Mouse (Mus musculus): Measurements from ENCODE around the gene Gda.

The Gda gene

DNA sequence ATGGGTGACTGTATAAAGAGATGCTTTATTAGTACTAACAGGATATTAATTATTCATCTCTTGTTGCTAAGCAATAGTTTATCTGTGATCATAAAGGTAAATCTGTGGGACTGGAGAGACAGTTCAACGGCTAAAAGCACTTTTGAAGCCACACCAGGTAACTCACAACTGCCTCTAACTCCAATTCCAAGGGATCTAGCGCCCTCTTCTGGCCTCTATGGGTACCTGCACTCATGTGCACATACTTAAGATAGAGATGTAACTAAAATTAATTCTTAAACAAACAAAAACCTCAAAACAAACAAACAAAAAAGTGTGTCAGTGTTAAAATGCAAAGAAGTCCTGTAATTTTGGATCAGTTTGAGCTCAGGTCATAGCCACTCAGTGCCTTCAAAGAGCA is 101.9 kb downstream of the Gda start:
- no peak for DNase-seq

GRCm38 (mm10) chr19:21370782-21371181 is 102.5 kb downstream of the Gda start:
- no peak for DNase-seq

- no peak for DNase-seq
These were observed 104.1 kb downstream of the Gda start for GRCm38 (mm10) chr19:21369175-21369574.

DNA sequence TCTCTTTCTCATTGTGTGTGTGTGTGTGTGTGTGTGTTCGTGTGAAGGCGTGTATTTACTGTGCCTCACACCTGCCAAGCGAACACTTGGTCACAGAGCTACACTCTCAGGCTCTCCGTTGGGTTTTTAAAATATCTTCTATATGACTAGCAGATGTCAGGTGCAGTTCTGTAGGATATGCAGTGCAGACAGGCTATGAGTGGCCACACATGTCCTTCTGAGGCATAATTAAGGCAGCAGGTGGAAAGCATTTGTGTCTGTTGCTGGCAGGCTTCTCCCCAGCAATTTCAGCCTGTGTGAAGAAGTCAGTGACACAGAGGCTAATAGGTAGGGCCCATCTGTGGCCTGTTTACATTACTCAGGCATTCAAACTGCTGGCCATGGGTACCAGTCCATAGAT is 104.7 kb downstream of the Gda start:
- DNase-seq, result no peak

- no peak for DNase-seq
These were observed 115.5 kb downstream of the Gda start for GRCm38 (mm10) chr19:21357792-21358191.

- DNase-seq, result no peak
These were observed 123.6 kb downstream of the Gda start for GRCm38 (mm10) chr19:21349634-21350033.

GRCm38 (mm10) chr19:21346646-21347045 is 126.6 kb downstream of the Gda start:
- DNase-seq, result no peak
